In the genomic region with DNA sequence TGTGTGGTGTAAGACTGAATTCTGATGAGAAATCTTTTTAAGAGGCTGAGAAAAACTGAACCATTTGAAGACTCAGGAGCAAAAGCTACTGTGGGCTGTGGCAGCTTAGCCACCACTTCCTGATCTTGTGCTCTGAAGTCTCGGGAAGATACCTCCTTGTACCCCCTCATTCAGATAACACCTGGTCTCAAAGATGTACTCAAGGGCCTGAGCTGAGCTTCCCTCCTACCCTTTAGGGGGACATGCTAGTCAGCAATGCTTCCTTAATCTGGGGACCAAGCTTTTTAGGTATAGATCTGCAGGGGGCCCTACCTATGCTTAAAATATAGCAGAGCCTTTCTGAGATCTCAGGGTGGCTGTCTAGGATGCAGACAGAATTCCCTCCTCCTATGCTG, we compare ENCODE assay signal across 38 mouse cellular contexts. TPM values are rescaled to one million over a fixed set of nuclear protein-coding genes. Genes with fewer than 3 reads are reported as not detected.
DNase-seq lines count a peak whose midpoint lies in the region; ATAC-seq lines count a peak whose summit lies in the region.
"Had no signal": no experiment of that assay in that cellular context is flagged by ENCODE, and none has a peak within 500 bp of the region (broad histone marks: within the 10 kb centered on the region; RNA-seq: fewer than 3 reads in every experiment).

No protein-coding gene starts in this region.

- H3K4me3 ChIP-seq in heart, embryonic 10.5 days = no peak overlapping the region
- H3K4me3 ChIP-seq: embryonic facial prominence, embryonic 15.5 days; forebrain, embryonic 13.5 days; hindbrain, embryonic 15.5 days; kidney, embryonic 15.5 days; limb, embryonic 10.5 days; limb, embryonic 15.5 days; liver, embryonic 13.5 days; megakaryocyte, embryonic 14.5 days; midbrain, embryonic 12.5 days; myocyte had no signal

- no peaks in the 10 kb centered on the region for H3K36me3 ChIP-seq in heart, embryonic 10.5 days
- H3K36me3 ChIP-seq: embryonic facial prominence, embryonic 15.5 days; hindbrain, embryonic 15.5 days; kidney, embryonic 15.5 days; limb, embryonic 10.5 days; limb, embryonic 15.5 days; liver, embryonic 13.5 days; midbrain, embryonic 12.5 days had no signal

- no peaks in the 10 kb centered on the region for H3K4me1 ChIP-seq in heart, embryonic 10.5 days
- H3K4me1 ChIP-seq: embryonic facial prominence, embryonic 15.5 days; forebrain, embryonic 13.5 days; hindbrain, embryonic 15.5 days; kidney, embryonic 15.5 days; limb, embryonic 10.5 days; limb, embryonic 15.5 days; liver, embryonic 13.5 days; megakaryocyte, embryonic 14.5 days; midbrain, embryonic 12.5 days had no signal

- intact Hi-C loops in heart, postnatal 36 days (cut with DNase I) = no loop called here
- intact Hi-C loops in gastrocnemius, postnatal 36 days (cut with DNase I) = no loop called here

- H3K27me3 ChIP-seq in heart, embryonic 10.5 days (ENCODE audit: insufficient read depth, poor library complexity, severe bottlenecking) = peaks cover 4% of the 10 kb centered on the region; the same call in 1 of the 2 replicates
- H3K27me3 ChIP-seq: embryonic facial prominence, embryonic 15.5 days; forebrain, embryonic 13.5 days; hindbrain, embryonic 15.5 days; limb, embryonic 15.5 days; liver, embryonic 13.5 days; midbrain, embryonic 12.5 days had no signal

- peak; percentile 20 for ATAC-seq in CD4-positive, CD25-positive, alpha-beta regulatory T cell, adult 4 months
- ATAC-seq in activated CD4-positive, CD25-positive, alpha-beta regulatory T cell, adult 4 months = peak; percentile 26
- ATAC-seq: forebrain, embryonic 13.5 days; lung, postnatal 0 days had no signal

- DNase-seq in thymus, postnatal 10 days (ENCODE audit: low spot score in 2 of 2) = peak; percentile 51 to 61
- DNase-seq in heart, embryonic 10.5 days (ENCODE audit: low spot score) = no peak
- no peak for DNase-seq in heart, postnatal 36 days
- no peak for DNase-seq in ovary, postnatal 10 days (ENCODE audit: low spot score)
- DNase-seq in gastrocnemius, postnatal 36 days = no peak
- DNase-seq: adrenal gland, adult 8-10 months; cerebellum, adult 2 months; cerebellum, postnatal 14 days; gastrocnemius, postnatal 14 days; heart, adult 11 months; heart, postnatal 4 days; kidney, adult 11 months; kidney, postnatal 36 days; layer of hippocampus, postnatal 36 days; liver, embryonic 13.5 days; lung, adult 18-20 months; lung, postnatal 4 days; right cerebral cortex, postnatal 25 days had no signal

- no peak overlapping the region for H3K27ac ChIP-seq in heart, embryonic 10.5 days
- H3K27ac ChIP-seq: embryonic facial prominence, embryonic 15.5 days; forebrain, embryonic 13.5 days; hindbrain, embryonic 15.5 days; kidney, embryonic 15.5 days; limb, embryonic 10.5 days; limb, embryonic 15.5 days; liver, embryonic 13.5 days; midbrain, embryonic 12.5 days had no signal

- no peaks in the 10 kb centered on the region for H3K9me3 ChIP-seq in heart, embryonic 10.5 days
- H3K9me3 ChIP-seq: embryonic facial prominence, embryonic 15.5 days; forebrain, embryonic 13.5 days; hindbrain, embryonic 15.5 days; kidney, embryonic 15.5 days; limb, embryonic 10.5 days; limb, embryonic 15.5 days; liver, embryonic 13.5 days; megakaryocyte, embryonic 14.5 days; midbrain, embryonic 12.5 days had no signal

- 56% methylated on average over 1 of the region's 1 CpGs for WGBS in heart, embryonic 10.5 days

RNA-seq across cellular contexts. Expression of a gene that starts 3.9 kb away (rescaled TPM):
- polyA plus RNA-seq in CD4-positive, CD25-positive, alpha-beta regulatory T cell, adult 4 months (2017; shearing (Covaris generic)) = 1 to 10 TPM in 1 of 2 experiments, not detected in 1; 3.6 TPM
- polyA plus RNA-seq in activated CD4-positive, CD25-positive, alpha-beta regulatory T cell, adult 4 months (2017; shearing (Covaris generic)) = 1 to 10 TPM in 1 of 2 experiments, not detected in 1; 4.2 TPM
- not detected in 2 replicates for polyA plus RNA-seq in heart, embryonic 10.5 days (2016; fragmentation: Nextera tagmentation; extraction: Ambion mirVana)
- total RNA-seq in heart, postnatal 36 days (2021) = not detected
- total RNA-seq in gastrocnemius, postnatal 36 days (2021) = not detected
- total RNA-seq: adrenal gland, adult 8-10 months; adrenal gland, postnatal 4 days; gastrocnemius, postnatal 14 days; heart, postnatal 4 days; layer of hippocampus, postnatal 36 days; midbrain, postnatal 0 days had no signal
- polyA plus RNA-seq: cerebellum, adult 2 months; cortical plate, adult 2 months; embryonic facial prominence, embryonic 15.5 days; forebrain, embryonic 13.5 days; heart, embryonic 11.5 days; heart, embryonic 16.5 days; hindbrain, embryonic 15.5 days; kidney, embryonic 15.5 days; limb, embryonic 10.5 days; limb, embryonic 15.5 days; liver, embryonic 13.5 days; lung, postnatal 0 days; midbrain, embryonic 12.5 days; midbrain, postnatal 0 days; myocyte; neural tube, embryonic 14.5 days; stomach, embryonic 16.5 days had no signal

RNA-seq across cellular contexts. Expression of a gene that starts 37.7 kb away (rescaled TPM):
- 1 to 10 TPM in 1 of 2 experiments, not detected in 1; 1.1 TPM for polyA plus RNA-seq in CD4-positive, CD25-positive, alpha-beta regulatory T cell, adult 4 months (2017; shearing (Covaris generic))
- polyA plus RNA-seq in activated CD4-positive, CD25-positive, alpha-beta regulatory T cell, adult 4 months (2017; shearing (Covaris generic)) = not detected
- 2.8 and 3.5 TPM in 2 replicates for polyA plus RNA-seq in heart, embryonic 10.5 days (2016; fragmentation: Nextera tagmentation; extraction: Ambion mirVana)
- total RNA-seq in heart, postnatal 36 days (2021) = 1 to 10 TPM; 2.7 to 3.5 TPM
- 1 to 10 TPM; 3.9 to 4.5 TPM for total RNA-seq in gastrocnemius, postnatal 36 days (2021)
- polyA plus RNA-seq: inflammation-experienced regulatory T-cells, adult 6 months had no signal

Comparison
In these comparisons a context has a peak if more than half of its experiments do, and no peak if none do; other contexts are left out.
1. DNase-seq: peak in thymus, postnatal 10 days (2 of 2); none in heart, embryonic 10.5 days (single experiment), heart, postnatal 36 days (0 of 2), ovary, postnatal 10 days (single experiment) and gastrocnemius, postnatal 36 days (0 of 2).